In the genomic region with DNA sequence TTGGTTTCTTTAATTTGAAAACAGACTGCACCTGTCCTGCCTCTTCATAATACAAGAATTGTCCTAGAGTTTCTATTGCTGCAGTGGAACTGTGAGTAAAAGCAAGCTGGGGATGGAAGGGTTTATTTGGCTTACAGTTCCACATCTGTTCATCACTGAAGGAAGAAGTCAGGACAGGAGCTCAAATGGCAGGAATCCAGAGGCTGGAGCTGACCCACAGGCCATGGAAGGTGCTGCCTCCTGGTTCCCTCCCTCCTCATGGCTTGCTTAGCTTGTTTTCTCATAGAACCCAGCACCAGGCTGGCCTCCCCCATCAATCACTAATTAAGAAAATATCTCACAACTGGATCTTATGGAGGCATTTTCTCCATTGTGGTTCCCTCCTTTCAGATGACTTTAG, we compare ENCODE assay signal across 30 mouse cellular contexts.
"Had no signal": no experiment of that assay in that cellular context is flagged by ENCODE, and none has a peak within 500 bp of the region (broad histone marks: within the 10 kb centered on the region; RNA-seq: fewer than 3 reads in every experiment).

No protein-coding gene starts in this region.

- H3K36me3 ChIP-seq: limb, embryonic 10.5 days; limb, embryonic 12.5 days; limb, embryonic 13.5 days; limb, embryonic 15.5 days; liver, embryonic 12.5 days; liver, embryonic 13.5 days; liver, embryonic 15.5 days; lung, embryonic 15.5 days; midbrain, embryonic 10.5 days; midbrain, embryonic 12.5 days; midbrain, embryonic 13.5 days; midbrain, embryonic 15.5 days; neural tube, embryonic 12.5 days had no signal

- H3K4me1 ChIP-seq: liver, embryonic 12.5 days; liver, embryonic 15.5 days had no signal

- H3K27me3 ChIP-seq: lung, embryonic 15.5 days; midbrain, embryonic 13.5 days; midbrain, embryonic 15.5 days; neural tube, embryonic 12.5 days had no signal

- ATAC-seq: liver, embryonic 12.5 days; liver, postnatal 0 days; lung, postnatal 0 days; midbrain, embryonic 13.5 days had no signal

- H3K4me3 ChIP-seq: left cerebral cortex, adult 2 months; limb, embryonic 10.5 days; limb, embryonic 12.5 days; limb, embryonic 13.5 days; limb, embryonic 15.5 days; liver, embryonic 12.5 days; liver, embryonic 13.5 days; liver, embryonic 15.5 days; lung, embryonic 15.5 days; megakaryocyte, embryonic 14.5 days; midbrain, embryonic 10.5 days; midbrain, embryonic 12.5 days; midbrain, embryonic 13.5 days; midbrain, embryonic 15.5 days; myocyte; neural tube, embryonic 12.5 days had no signal

- H3K27ac ChIP-seq: left cerebral cortex, adult 2 months; limb, embryonic 10.5 days; limb, embryonic 12.5 days; limb, embryonic 13.5 days; limb, embryonic 15.5 days; liver, embryonic 12.5 days; liver, embryonic 13.5 days; liver, embryonic 14.5 days; liver, embryonic 15.5 days; lung, embryonic 15.5 days; macrophage; midbrain, embryonic 10.5 days; midbrain, embryonic 15.5 days; neural tube, embryonic 12.5 days had no signal

- H3K4me2 ChIP-seq: limb, embryonic 12.5 days; limb, embryonic 13.5 days; limb, embryonic 15.5 days; liver, embryonic 11.5 days; liver, embryonic 12.5 days; liver, embryonic 13.5 days; liver, embryonic 15.5 days; lung, embryonic 14.5 days; lung, embryonic 15.5 days had no signal

- DNase-seq: left cerebral cortex, postnatal 4 days; liver; liver, embryonic 13.5 days; liver, postnatal 0 days; lung, adult 18-20 months; lung, adult 2 months; lung, embryonic 14.5 days; lung, postnatal 10 days; lung, postnatal 14 days; lung, postnatal 36 days; lung, postnatal 4 days had no signal

- H3K9ac ChIP-seq: limb, embryonic 12.5 days; limb, embryonic 13.5 days; limb, embryonic 15.5 days; liver, embryonic 12.5 days; liver, embryonic 13.5 days; liver, embryonic 14.5 days; liver, embryonic 15.5 days; liver, postnatal 0 days; lung, embryonic 14.5 days; lung, embryonic 15.5 days; midbrain, embryonic 12.5 days; midbrain, embryonic 13.5 days; midbrain, embryonic 15.5 days; neural tube, embryonic 12.5 days had no signal

- H3K9me3 ChIP-seq: limb, embryonic 10.5 days; limb, embryonic 12.5 days; limb, embryonic 13.5 days; limb, embryonic 15.5 days; liver, embryonic 12.5 days; liver, embryonic 13.5 days; liver, embryonic 15.5 days; lung, embryonic 15.5 days; midbrain, embryonic 10.5 days; midbrain, embryonic 12.5 days; midbrain, embryonic 13.5 days; midbrain, embryonic 15.5 days; neural tube, embryonic 12.5 days had no signal
